Mouse (Mus musculus) c-Kit-negative CD71-positive TER-119-positive erythroid progenitor cells, embryonic 14.5 days (primary cell): ENCODE data around the gene Trim69.
"Not testable (repeated sequence)": the region's sequence is repeated elsewhere in the genome, so short reads cannot be mapped to it uniquely, and the experiment has no call there.

Experiments used
- DNase-seq: peaks from one replicate; pipeline ENCODE4 v3.0.0-alpha.2; 2013; ENCODE audit warnings: low read depth, low spot score

Trim69 gene

GRCm38 (mm10) chr2:122206440-122207107, 46.1 kb downstream of the Trim69 start:
- no peak for DNase-seq

- DNase-seq, result no peak
These were observed 50.2 kb downstream of the Trim69 start for GRCm38 (mm10) chr2:122210534-122211228.

GRCm38 (mm10) chr2:122217075-122217474, 56.6 kb downstream of the Trim69 start:
- DNase-seq, result not testable (repeated sequence)

DNA sequence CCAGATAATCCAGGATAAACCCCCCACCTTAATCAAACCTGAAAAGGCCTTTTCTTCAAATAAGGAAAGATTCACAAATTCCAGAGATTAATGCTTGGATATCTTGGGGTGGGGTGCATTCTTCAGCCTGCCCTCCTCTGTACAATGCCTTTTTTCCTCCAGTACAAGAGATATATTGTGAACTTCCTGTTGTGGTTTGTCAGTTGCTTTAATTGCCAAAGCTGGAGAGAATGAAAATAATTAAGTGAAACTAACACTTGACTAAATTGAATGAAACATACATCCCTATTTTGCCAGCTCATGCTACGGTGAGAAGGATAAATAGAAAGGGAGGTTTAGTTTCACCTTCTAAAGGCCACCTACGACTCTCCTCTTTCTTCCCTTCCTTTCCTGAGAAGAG, 57.7 kb downstream of the Trim69 start:
- DNase-seq, result no peak

GRCm38 (mm10) chr2:122221378-122221777, 60.9 kb downstream of the Trim69 start:
- no peak for DNase-seq

DNA sequence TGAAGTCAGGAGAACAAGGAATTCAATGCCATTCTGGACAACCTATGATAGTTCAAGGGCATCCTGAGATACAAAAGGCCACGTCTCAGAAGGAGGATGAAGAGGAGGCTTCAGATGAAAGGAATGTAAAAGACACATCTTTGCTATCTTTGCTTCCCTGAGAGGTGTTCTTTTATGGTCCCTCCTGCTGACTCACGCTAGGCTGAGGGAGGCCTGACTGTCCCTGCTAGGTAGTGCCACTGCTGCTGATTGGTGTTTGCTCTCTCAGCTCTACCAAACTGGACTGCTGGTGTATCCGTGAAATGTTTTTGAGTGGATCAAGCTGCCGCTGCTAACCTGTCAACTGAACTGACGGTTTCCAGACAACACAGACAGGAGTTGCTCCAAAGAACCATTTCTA, 61.3 kb downstream of the Trim69 start:
- DNase-seq, result no peak

GRCm38 (mm10) chr2:122222272-122222671, 61.8 kb downstream of the Trim69 start:
- DNase-seq, result no peak

DNA sequence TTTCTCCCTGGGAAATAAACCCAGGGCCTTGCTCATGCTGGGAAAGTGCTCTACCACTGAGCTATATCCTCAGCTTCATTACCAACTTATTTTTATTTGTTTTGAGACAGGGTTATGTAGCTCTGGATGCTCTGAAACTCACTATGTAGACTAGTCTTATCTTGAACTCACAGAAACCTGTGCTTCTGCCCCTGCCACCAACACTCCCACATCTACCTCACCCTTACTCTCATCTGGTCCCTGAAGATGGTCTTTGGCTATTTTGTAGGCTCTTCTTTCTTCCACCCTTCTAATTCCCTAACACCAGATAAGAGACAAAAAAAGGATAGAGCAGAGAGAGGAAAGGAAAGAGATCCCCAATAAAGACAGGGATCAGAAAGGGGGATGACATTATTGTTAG, 63.2 kb downstream of the Trim69 start:
- DNase-seq, result no peak
